Comparison of ENCODE assay signal across 8 mouse cellular contexts in the genomic region with DNA sequence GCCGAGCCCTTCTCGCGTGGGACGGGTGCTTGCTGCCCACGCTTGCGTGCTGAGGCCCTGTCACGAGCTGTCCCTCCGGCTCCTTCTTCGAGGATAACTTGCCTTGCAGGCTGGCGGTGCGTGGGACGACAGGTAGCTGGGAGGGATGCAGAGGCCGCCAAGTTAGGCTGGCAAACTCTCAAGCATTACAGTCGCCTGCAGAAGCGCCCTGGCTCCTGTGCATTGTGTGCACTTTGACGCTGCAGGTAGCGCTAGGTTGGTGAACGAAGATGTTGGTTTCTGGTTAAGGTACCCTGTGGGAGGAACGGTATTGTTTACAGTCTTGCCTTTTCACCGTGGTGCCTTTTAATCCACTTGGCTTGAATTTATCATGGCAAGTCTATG. TPM values are rescaled to one million over a fixed set of nuclear protein-coding genes. Genes with fewer than 3 reads are reported as not detected.
DNase-seq lines count a peak whose midpoint lies in the region; ATAC-seq and TF ChIP-seq lines count a peak whose summit lies in the region.

No protein-coding gene starts in this region.

- peak; percentile 12 for ATAC-seq in embryonic facial prominence, embryonic 15.5 days (ENCODE audit: insufficient number of reproducible peaks, low FRiP score, low TSS enrichment, low read depth)
- peak; percentile 51 for ATAC-seq in intestine, embryonic 16.5 days
- no peak; the same call in 1 of the 2 replicates for ATAC-seq in neural tube, embryonic 13.5 days (ENCODE audit: low read depth)

- H3K36me3 ChIP-seq in heart, embryonic 10.5 days, result peaks cover 23% of the 10 kb centered on the region
- H3K36me3 ChIP-seq in E14TG2a.4 (ENCODE audit: insufficient read depth, low read length), result peaks cover 34% of the 10 kb centered on the region
- peaks cover 10% of the 10 kb centered on the region; the same call in 1 of the 2 replicates for H3K36me3 ChIP-seq in embryonic facial prominence, embryonic 15.5 days
- 0 out of 2 replicates have a peak, but pooled peaks cover 3% of the 10 kb centered on the region for H3K36me3 ChIP-seq in intestine, embryonic 16.5 days (ENCODE audit: control insufficient read depth, insufficient read depth, low read length)
- H3K36me3 ChIP-seq in neural tube, embryonic 13.5 days, result peaks cover 20% of the 10 kb centered on the region

- H3K9me3 ChIP-seq in heart, embryonic 10.5 days, result no peaks in the 10 kb centered on the region
- no peaks in the 10 kb centered on the region for H3K9me3 ChIP-seq in E14TG2a.4 (ENCODE audit: low read length)
- no peaks in the 10 kb centered on the region for H3K9me3 ChIP-seq in embryonic facial prominence, embryonic 15.5 days (replicated peaks)
- H3K9me3 ChIP-seq in intestine, embryonic 16.5 days (ENCODE audit: control insufficient read depth, low read length), result no peaks in the 10 kb centered on the region
- H3K9me3 ChIP-seq in neural tube, embryonic 13.5 days, result no peaks in the 10 kb centered on the region

- peak overlapping the region; percentile 65 for H3K4me2 ChIP-seq in embryonic facial prominence, embryonic 15.5 days (replicated peaks)
- peak overlapping the region; percentile 79 for H3K4me2 ChIP-seq in intestine, embryonic 16.5 days (ENCODE audit: low read depth, low read length)
- H3K4me2 ChIP-seq in neural tube, embryonic 13.5 days, result peak overlapping the region; percentile 74

- TF ChIP-seq CTCF in E14TG2a.4 (conservative IDR thresholded peaks at IDR 0.05; ENCODE audit: low read length), result no peak

- peak; percentile 86 for DNase-seq in heart, embryonic 10.5 days (ENCODE audit: low spot score)
- DNase-seq in heart, adult 11 months, result no peak
- DNase-seq in frontal cortex, postnatal 10 days (ENCODE audit: low spot score in 2 of 2), result no peak
- no peak for DNase-seq in kidney, adult 11 months

- H3K27ac ChIP-seq in heart, embryonic 10.5 days, result peak overlapping the region; percentile 90
- H3K27ac ChIP-seq in embryonic facial prominence, embryonic 15.5 days (replicated peaks), result peak overlapping the region; percentile 78
- peak overlapping the region; percentile 74 for H3K27ac ChIP-seq in intestine, embryonic 16.5 days (ENCODE audit: low read length)
- peak overlapping the region; percentile 67; the same call in 1 of the 2 replicates for H3K27ac ChIP-seq in neural tube, embryonic 13.5 days (replicated peaks)

- H3K4me1 ChIP-seq in heart, embryonic 10.5 days, result peaks cover 15% of the 10 kb centered on the region
- H3K4me1 ChIP-seq in E14TG2a.4 (replicated peaks; ENCODE audit: low read depth, low read length), result peaks cover 32% of the 10 kb centered on the region
- peaks cover 10% of the 10 kb centered on the region for H3K4me1 ChIP-seq in embryonic facial prominence, embryonic 15.5 days
- H3K4me1 ChIP-seq in intestine, embryonic 16.5 days (ENCODE audit: control insufficient read depth, insufficient read depth, low read length), result peaks cover 8% of the 10 kb centered on the region
- H3K4me1 ChIP-seq in neural tube, embryonic 13.5 days (replicated peaks), result peaks cover 44% of the 10 kb centered on the region

- WGBS in heart, embryonic 10.5 days, result under 1% methylated on average over 20 of the region's 20 CpGs
- under 1% methylated on average over 20 of the region's 20 CpGs for WGBS in embryonic facial prominence, embryonic 15.5 days
- WGBS in intestine, embryonic 16.5 days, result under 1% methylated on average over 20 of the region's 20 CpGs
- 1% methylated on average over 20 of the region's 20 CpGs for WGBS in neural tube, embryonic 13.5 days

- H3K27me3 ChIP-seq in heart, embryonic 10.5 days (ENCODE audit: insufficient read depth, poor library complexity, severe bottlenecking), result no peaks in the 10 kb centered on the region
- no peaks in the 10 kb centered on the region for H3K27me3 ChIP-seq in E14TG2a.4 (ENCODE audit: insufficient read depth, low read length)
- H3K27me3 ChIP-seq in embryonic facial prominence, embryonic 15.5 days, result no peaks in the 10 kb centered on the region
- H3K27me3 ChIP-seq in intestine, embryonic 16.5 days (replicated peaks; ENCODE audit: control insufficient read depth, insufficient read depth, low read length), result no peaks in the 10 kb centered on the region
- no peaks in the 10 kb centered on the region for H3K27me3 ChIP-seq in neural tube, embryonic 13.5 days

- H3K4me3 ChIP-seq in heart, embryonic 10.5 days, result peak overlapping the region; percentile 95
- peak overlapping the region; percentile 97 for H3K4me3 ChIP-seq in E14TG2a.4 (replicated peaks; ENCODE audit: low read length)
- peak overlapping the region; percentile 85 for H3K4me3 ChIP-seq in embryonic facial prominence, embryonic 15.5 days (replicated peaks)
- H3K4me3 ChIP-seq in intestine, embryonic 16.5 days (ENCODE audit: low read length), result peak overlapping the region; percentile 96
- peak overlapping the region; percentile 90 for H3K4me3 ChIP-seq in neural tube, embryonic 13.5 days

- H3K9ac ChIP-seq in embryonic facial prominence, embryonic 15.5 days, result peak overlapping the region; percentile 87
- H3K9ac ChIP-seq in intestine, embryonic 16.5 days (ENCODE audit: low read depth, low read length), result peak overlapping the region; percentile 93
- peak overlapping the region; percentile 92 for H3K9ac ChIP-seq in neural tube, embryonic 13.5 days

RNA-seq across cellular contexts. Expression of gene Shprh, which starts 0.5 kb away (rescaled TPM):
- 14.3 and 15.0 TPM in 2 replicates for polyA plus RNA-seq in heart, embryonic 10.5 days (2016; fragmentation: Nextera tagmentation; extraction: Ambion mirVana)
- polyA plus RNA-seq in embryonic facial prominence, embryonic 15.5 days (2015; fragmentation: Nextera tagmentation; extraction: Ambion mirVana), result 15.5 and 16.1 TPM in 2 replicates
- polyA plus RNA-seq in intestine, embryonic 16.5 days (2015; fragmentation: Nextera tagmentation; extraction: Ambion mirVana), result 9.3 and 9.6 TPM in 2 replicates
- 20.1 and 22.1 TPM in 2 replicates for polyA plus RNA-seq in neural tube, embryonic 13.5 days (2015; fragmentation: Nextera tagmentation; extraction: Ambion mirVana)
